Mouse (Mus musculus): ENCODE results near the gene Slc35a5. TPM values are rescaled to one million over a fixed set of nuclear protein-coding genes. Genes with fewer than 3 reads are reported as not detected.

Slc35a5 gene
- polyA plus RNA-seq, 1 experiment: 34.6 TPM

DNA sequence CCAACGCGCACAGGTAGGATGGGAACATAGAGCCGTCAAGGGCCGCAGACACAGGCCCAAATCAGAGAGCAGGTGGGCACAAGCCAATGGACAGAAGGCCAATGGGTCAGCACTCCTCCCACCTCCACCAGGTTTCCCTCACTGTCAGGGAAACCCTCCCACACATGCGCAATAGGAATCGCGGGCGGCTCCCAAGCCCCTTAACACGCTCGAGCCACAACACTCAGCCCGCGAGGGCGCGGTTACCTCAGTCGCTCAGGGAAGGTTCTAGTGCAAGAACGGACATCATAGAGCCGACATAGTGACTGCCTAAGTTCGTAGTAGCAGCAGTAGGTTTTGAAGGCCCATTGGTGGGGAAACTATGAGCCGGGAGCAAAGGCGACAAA, 377 bp downstream of the Slc35a5 start:
- H3K27ac ChIP-seq (ENCODE audit: insufficient read depth, low read length): 0 out of 2 replicates have a peak overlapping the region, but pooled peaks have one; percentile 16
- no peak for TF ChIP-seq CTCF (IDR thresholded peaks at IDR 0.05; ENCODE audit: extremely low read depth, insufficient read depth, low read length)
- TF ChIP-seq POLR2A (IDR thresholded peaks at IDR 0.05; ENCODE audit: extremely low read depth, insufficient read depth, low read length): no peak

DNA sequence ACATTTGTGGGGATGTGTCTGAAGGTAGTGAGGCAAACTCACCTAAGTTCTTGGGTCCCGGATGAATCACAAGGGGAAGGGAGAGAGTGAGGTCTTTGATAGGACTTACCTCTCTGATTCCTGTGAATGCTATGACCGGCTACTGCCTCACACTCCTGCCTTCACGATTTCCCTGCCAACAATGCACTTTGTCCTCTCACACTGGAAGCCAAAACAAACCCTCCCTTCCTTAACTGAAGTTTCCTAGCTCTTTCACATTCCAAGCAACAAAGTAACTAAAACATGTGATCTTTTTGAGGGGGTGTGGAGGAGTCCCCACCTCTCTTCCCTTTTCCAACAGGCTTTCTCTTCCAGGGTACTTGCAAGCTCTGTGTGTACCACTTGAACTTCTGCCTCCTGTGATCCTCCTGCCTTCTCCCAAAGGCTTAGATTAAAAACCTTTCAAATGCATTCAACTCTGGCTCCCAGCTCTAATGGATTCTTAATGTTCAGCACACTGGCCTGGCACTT, 3.7 kb downstream of the Slc35a5 start:
- TF ChIP-seq CTCF (IDR thresholded peaks at IDR 0.05; ENCODE audit: extremely low read depth, insufficient read depth, low read length) (no peak), POLR2A (IDR thresholded peaks at IDR 0.05; ENCODE audit: extremely low read depth, insufficient read depth, low read length) (no peak)

More for the DNA sequence above, 377 bp downstream of the Slc35a5 start:
- no peaks in the 10 kb centered on the region; the same call in 1 of the 2 replicates for H3K4me1 ChIP-seq (ENCODE audit: control insufficient read depth, insufficient read depth, low read length)
- peak overlapping the region; percentile 52 for H3K4me3 ChIP-seq (ENCODE audit: insufficient read depth, low read length)

DNA sequence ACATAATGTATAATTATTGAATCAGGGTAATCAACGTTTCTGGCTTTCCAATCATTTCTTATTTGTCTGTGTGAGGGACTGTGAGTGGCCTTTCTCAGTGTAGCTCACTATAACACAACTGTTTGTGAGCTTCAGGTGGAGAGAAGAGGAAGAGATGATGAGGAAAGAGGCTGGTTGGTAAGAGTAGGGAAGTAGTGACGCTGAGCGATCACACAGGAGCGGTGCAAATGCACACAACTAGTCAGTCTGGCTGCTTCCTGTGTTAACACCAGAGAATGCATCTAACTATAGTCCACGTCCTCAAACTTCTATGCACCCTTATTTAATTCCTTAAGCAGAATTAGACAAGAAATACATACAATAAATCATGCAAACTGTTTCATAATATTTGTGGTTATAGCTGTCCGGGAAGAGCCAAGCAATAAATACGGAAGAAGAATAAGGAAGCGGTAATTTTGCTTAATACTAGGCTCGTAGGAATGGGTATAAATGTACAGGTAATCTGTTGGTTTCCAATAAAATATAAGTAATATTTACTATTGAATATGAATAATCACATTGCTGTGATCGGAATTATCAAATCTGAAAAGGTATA, 9.9 kb downstream of the Slc35a5 start:
- Histone ChIP-seq H3K4me1 (ENCODE audit: control insufficient read depth, insufficient read depth, low read length) (no peaks in the 10 kb centered on the region), H3K27ac (ENCODE audit: insufficient read depth, low read length) (no peak overlapping the region), H3K4me3 (ENCODE audit: insufficient read depth, low read length) (no peak overlapping the region)
- TF ChIP-seq CTCF (IDR thresholded peaks at IDR 0.05; ENCODE audit: extremely low read depth, insufficient read depth, low read length) (no peak), POLR2A (IDR thresholded peaks at IDR 0.05; ENCODE audit: extremely low read depth, insufficient read depth, low read length) (no peak)

More for the DNA sequence above, 3.7 kb downstream of the Slc35a5 start:
- no peaks in the 10 kb centered on the region; the same call in 1 of the 2 replicates for H3K4me1 ChIP-seq (ENCODE audit: control insufficient read depth, insufficient read depth, low read length)
- no peak overlapping the region for H3K27ac ChIP-seq (ENCODE audit: insufficient read depth, low read length)
- no peak overlapping the region for H3K4me3 ChIP-seq (ENCODE audit: insufficient read depth, low read length)

DNA sequence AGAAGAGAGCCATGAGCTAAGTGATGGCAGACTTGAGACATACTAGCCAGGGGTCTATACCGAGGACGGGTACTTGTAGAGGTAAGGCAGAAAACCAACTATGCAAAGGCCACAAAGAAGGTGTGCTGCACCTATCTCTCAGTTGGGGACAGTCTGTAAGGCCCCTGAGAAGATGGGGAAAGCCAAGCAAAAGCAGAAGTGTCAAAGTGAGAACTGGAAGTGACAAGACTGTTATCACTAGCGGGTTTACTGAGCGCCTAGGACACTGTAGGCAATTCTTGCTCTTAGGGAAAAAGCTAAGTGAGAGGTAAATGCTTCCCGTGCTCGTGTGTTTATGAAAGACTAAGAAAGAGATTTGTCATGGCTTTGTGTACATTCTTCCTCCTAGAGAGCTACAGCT, 13.4 kb downstream of the Slc35a5 start:
- Histone ChIP-seq H3K4me1 (ENCODE audit: control insufficient read depth, insufficient read depth, low read length) (no peaks in the 10 kb centered on the region), H3K4me3 (ENCODE audit: insufficient read depth, low read length) (no peak overlapping the region), H3K27ac (ENCODE audit: insufficient read depth, low read length) (no peak overlapping the region)
- TF ChIP-seq CTCF (IDR thresholded peaks at IDR 0.05; ENCODE audit: extremely low read depth, insufficient read depth, low read length): no peak
- TF ChIP-seq POLR2A (IDR thresholded peaks at IDR 0.05; ENCODE audit: extremely low read depth, insufficient read depth, low read length): no peak

DNA sequence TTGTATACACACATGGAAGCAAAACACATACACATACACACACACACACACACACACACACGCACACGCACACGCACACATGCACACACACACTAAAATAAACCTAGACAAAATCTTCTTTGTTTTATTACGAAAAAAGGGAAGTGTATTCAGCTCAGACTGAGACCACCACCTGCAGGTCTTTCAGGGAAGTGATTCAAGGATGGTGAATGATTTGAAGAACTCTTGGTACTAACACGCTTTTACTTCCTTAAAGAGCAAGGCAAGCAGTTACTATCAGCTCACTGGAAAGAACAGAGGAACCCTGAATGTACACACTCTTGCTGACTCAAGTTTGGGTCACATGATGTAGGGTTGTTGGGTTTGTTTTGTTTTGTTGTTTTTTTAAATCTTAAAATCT, 15.9 kb downstream of the Slc35a5 start:
- TF ChIP-seq CTCF (IDR thresholded peaks at IDR 0.05; ENCODE audit: extremely low read depth, insufficient read depth, low read length): 0 out of 2 replicates have a peak, but pooled peaks have one; percentile 6
- TF ChIP-seq POLR2A (IDR thresholded peaks at IDR 0.05; ENCODE audit: extremely low read depth, insufficient read depth, low read length): no peak

DNA sequence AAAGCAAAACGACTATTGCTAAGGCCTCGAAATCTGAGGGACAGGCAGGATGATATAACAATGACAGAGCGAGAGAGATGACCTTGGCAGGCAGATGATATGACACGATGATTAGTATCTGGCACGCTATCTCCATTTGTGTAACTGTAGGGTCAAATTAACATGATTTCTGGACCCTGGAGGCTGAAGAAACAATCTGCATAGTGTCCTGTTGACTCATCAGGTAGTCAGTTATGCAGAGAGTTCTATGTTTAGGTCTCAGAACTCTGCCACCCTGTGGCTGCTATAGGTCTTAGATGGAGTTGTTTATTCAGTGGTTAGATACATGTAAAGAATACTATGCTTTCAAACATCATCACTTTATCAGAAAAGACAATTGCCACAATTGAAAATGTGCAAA, 16.8 kb downstream of the Slc35a5 start:
- Histone ChIP-seq H3K4me3 (ENCODE audit: insufficient read depth, low read length) (no peak overlapping the region), H3K4me1 (ENCODE audit: control insufficient read depth, insufficient read depth, low read length) (no peaks in the 10 kb centered on the region), H3K27ac (ENCODE audit: insufficient read depth, low read length) (no peak overlapping the region)
- TF ChIP-seq POLR2A (IDR thresholded peaks at IDR 0.05; ENCODE audit: extremely low read depth, insufficient read depth, low read length) (no peak), CTCF (IDR thresholded peaks at IDR 0.05; ENCODE audit: extremely low read depth, insufficient read depth, low read length) (no peak)

More for the DNA sequence above, 15.9 kb downstream of the Slc35a5 start:
- Histone ChIP-seq H3K27ac (ENCODE audit: insufficient read depth, low read length) (no peak overlapping the region), H3K4me1 (ENCODE audit: control insufficient read depth, insufficient read depth, low read length) (no peaks in the 10 kb centered on the region), H3K4me3 (ENCODE audit: insufficient read depth, low read length) (no peak overlapping the region)

DNA sequence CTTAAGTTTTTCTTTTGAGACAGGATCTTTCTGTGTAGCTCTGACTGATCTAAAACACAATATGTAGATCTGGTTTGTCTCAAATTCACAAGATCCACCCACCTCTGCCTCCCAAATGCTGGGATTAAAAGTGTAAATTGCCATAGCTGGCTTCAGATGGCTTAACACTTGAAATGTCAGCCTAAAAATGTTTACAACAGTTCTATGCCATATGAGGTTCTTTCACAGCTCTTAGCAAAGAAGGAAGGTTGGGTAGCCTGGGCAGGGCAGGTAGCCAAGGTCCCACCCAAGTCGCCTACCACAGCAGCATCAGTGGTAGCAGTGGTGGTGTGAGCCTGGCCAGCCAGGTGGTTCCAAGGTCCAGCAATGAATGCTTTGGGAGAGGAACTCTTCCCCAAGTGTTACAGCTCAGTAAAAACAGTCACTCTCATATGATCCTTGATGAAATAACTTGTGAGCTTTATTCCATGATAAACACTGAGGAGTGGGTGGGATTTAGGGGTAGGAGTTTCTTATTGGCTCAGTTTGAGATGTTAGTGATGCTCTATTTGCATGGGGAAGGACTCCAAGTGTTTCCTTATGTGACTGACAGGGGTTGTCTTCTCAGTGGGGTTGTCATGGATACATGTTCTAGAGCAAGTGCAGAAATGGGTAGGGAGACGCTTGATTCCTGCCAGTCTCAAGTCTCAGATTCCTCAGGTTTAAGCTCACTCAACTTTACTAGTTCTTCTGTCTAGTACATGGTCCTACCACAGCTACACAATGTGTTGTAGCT, 30.4 kb downstream of the Slc35a5 start:
- Histone ChIP-seq H3K27ac (ENCODE audit: insufficient read depth, low read length) (no peak overlapping the region), H3K4me1 (ENCODE audit: control insufficient read depth, insufficient read depth, low read length) (no peaks in the 10 kb centered on the region; the same call in 1 of the 2 replicates), H3K4me3 (ENCODE audit: insufficient read depth, low read length) (no peak overlapping the region)
- TF ChIP-seq CTCF (IDR thresholded peaks at IDR 0.05; ENCODE audit: extremely low read depth, insufficient read depth, low read length) (no peak), POLR2A (IDR thresholded peaks at IDR 0.05; ENCODE audit: extremely low read depth, insufficient read depth, low read length) (no peak)

DNA sequence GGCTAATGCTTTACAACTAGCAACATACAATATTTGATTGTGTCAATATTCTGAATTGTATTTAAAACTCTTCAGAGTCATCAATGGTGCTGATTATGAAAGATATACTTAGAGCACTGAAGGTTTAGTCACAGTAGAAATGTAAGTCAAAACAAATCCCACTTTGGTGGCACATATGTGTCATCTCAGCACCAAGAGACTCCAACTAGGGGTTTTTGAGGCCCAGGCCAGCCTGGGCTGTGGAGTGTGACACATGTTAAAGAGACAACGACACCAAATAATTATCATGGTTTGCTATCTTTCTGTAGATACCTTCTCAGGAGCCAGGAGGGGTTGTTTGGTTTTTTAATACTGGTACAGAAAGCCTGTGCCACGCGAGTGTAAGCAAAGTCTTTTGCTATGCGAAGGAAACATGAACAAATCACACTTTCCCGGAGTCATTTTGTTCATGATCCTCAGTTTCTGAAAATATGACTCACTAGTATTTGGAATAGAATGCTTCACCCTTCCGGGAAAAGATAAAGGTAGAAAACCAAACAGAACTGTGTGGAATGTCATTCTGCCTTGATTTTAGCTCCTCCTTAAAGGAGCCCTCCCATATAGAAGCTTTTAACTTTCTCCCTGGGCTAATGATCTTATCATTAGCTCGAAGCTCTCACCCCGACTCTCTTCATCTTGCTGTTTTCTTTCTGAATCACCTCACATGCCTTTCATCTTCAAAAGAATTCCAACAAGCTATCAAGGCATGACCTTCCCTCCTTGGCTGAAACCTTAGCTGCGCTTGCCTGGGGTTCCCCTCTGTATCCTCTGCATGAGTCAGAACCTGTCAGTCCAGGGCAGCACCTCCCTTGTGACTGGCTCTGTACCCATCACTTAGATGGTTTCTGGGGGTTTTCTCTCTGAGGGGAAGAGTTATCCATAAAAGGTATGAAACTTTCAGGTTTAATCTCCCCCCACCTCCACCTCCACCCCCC, 34.0 kb downstream of the Slc35a5 start:
- H3K27ac ChIP-seq (ENCODE audit: insufficient read depth, low read length): no peak overlapping the region
- TF ChIP-seq POLR2A (IDR thresholded peaks at IDR 0.05; ENCODE audit: extremely low read depth, insufficient read depth, low read length): no peak
- TF ChIP-seq CTCF (IDR thresholded peaks at IDR 0.05; ENCODE audit: extremely low read depth, insufficient read depth, low read length): no peak
- H3K4me1 ChIP-seq (ENCODE audit: control insufficient read depth, insufficient read depth, low read length): peaks cover 2% of the 10 kb centered on the region; the same call in 1 of the 2 replicates
- H3K4me3 ChIP-seq (ENCODE audit: insufficient read depth, low read length): no peak overlapping the region

DNA sequence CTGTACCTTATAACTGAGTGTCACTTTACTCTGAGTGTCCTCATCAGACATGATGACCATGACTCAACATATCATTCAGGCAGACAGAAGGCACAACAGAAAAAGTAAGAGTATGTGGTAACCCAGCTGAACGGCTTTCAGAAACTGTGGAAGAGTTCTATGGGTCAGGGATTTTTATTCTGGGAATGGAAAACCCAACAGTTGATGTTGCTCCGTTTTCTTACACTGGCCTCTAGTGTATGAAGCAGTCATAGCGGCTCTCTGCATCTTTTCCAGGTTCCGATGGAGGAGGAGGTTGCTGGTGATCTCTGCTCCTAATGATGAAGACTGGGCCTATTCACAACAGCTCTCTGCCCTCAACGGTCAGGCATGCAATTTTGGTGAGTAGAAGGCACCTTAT, 35.9 kb downstream of the Slc35a5 start:
- peak; percentile 53 for TF ChIP-seq CTCF (IDR thresholded peaks at IDR 0.05; ENCODE audit: extremely low read depth, insufficient read depth, low read length)
- TF ChIP-seq POLR2A (IDR thresholded peaks at IDR 0.05; ENCODE audit: extremely low read depth, insufficient read depth, low read length): no peak
- peaks cover 2% of the 10 kb centered on the region; the same call in 1 of the 2 replicates for H3K4me1 ChIP-seq (ENCODE audit: control insufficient read depth, insufficient read depth, low read length)
- H3K27ac ChIP-seq (ENCODE audit: insufficient read depth, low read length): no peak overlapping the region
- H3K4me3 ChIP-seq (ENCODE audit: insufficient read depth, low read length): no peak overlapping the region
